8 mouse cellular contexts compared by ENCODE assay signal in genomic region chr7:73595860-73596259, GRCm38 (mm10). TPM values are rescaled to one million over a fixed set of nuclear protein-coding genes. Genes with fewer than 3 reads are reported as not detected.
DNase-seq lines count a peak whose midpoint lies in the region; ATAC-seq and TF ChIP-seq lines count a peak whose summit lies in the region.

No protein-coding gene starts in this region.

- no peaks in the 10 kb centered on the region for H3K79me2 ChIP-seq in myocyte (ENCODE audit: control insufficient read depth, insufficient read depth)

- 45% methylated on average over 9 of the region's 9 CpGs for WGBS in forebrain, embryonic 13.5 days
- 25% methylated on average over 9 of the region's 9 CpGs for WGBS in hindbrain, postnatal 0 days

- DNase-seq in heart, adult 11 months, result peak; percentile 95
- DNase-seq in heart, postnatal 25 days (ENCODE audit: low spot score), result no peak
- peak; percentile 59 for DNase-seq in hindbrain, postnatal 0 days (ENCODE audit: low spot score)
- DNase-seq in adrenal gland, postnatal 36 days, result no peak
- no peak for DNase-seq in right cerebral cortex, postnatal 36 days (ENCODE audit: low spot score in 2 of 2)

- peak overlapping the region; percentile 100 for H3K27ac ChIP-seq in bone marrow macrophage, adult 2 months (ENCODE audit: insufficient read depth, low read depth, low read length)
- peak overlapping the region; percentile 96 for H3K27ac ChIP-seq in forebrain, embryonic 13.5 days
- peak overlapping the region; percentile 88 for H3K27ac ChIP-seq in hindbrain, postnatal 0 days

- 0 out of 2 replicates have a peak overlapping the region, but pooled peaks have one; percentile 55 for H3K9ac ChIP-seq in forebrain, embryonic 13.5 days
- 0 out of 2 replicates have a peak overlapping the region, but pooled peaks have one; percentile 31 for H3K9ac ChIP-seq in hindbrain, postnatal 0 days (replicated peaks; ENCODE audit: low read length)

- H3K9me3 ChIP-seq in forebrain, embryonic 13.5 days (replicated peaks), result no peaks in the 10 kb centered on the region
- no peaks in the 10 kb centered on the region for H3K9me3 ChIP-seq in hindbrain, postnatal 0 days (ENCODE audit: low read length)

- no peak for TF ChIP-seq POLR2A in bone marrow macrophage, adult 2 months (IDR thresholded peaks at IDR 0.05; ENCODE audit: borderline replicate concordance, low read depth, low read length)
- TF ChIP-seq POLR2A in myocyte (IDR thresholded peaks at IDR 0.05; ENCODE audit: insufficient read length, low read depth), result no peak

- no peaks in the 10 kb centered on the region for H3K36me3 ChIP-seq in forebrain, embryonic 13.5 days (ENCODE audit: poor library complexity, severe bottlenecking)
- H3K36me3 ChIP-seq in hindbrain, postnatal 0 days (ENCODE audit: insufficient read depth, low read length), result no peaks in the 10 kb centered on the region
- no peaks in the 10 kb centered on the region for H3K36me3 ChIP-seq in myocyte (ENCODE audit: control insufficient read depth, insufficient read depth)

- peaks cover 33% of the 10 kb centered on the region for H3K4me1 ChIP-seq in bone marrow macrophage, adult 2 months (ENCODE audit: control insufficient read depth, insufficient read depth, low read length)
- peaks cover 42% of the 10 kb centered on the region for H3K4me1 ChIP-seq in forebrain, embryonic 13.5 days
- H3K4me1 ChIP-seq in hindbrain, postnatal 0 days (ENCODE audit: insufficient read depth, low read length), result peaks cover 18% of the 10 kb centered on the region

- H3ac ChIP-seq in myocyte (ENCODE audit: control insufficient read depth, insufficient read length), result no peak overlapping the region

- ATAC-seq in forebrain, embryonic 13.5 days, result no peak
- no peak for ATAC-seq in hindbrain, postnatal 0 days

- peak overlapping the region; percentile 41 for H3K4me3 ChIP-seq in bone marrow macrophage, adult 2 months (ENCODE audit: insufficient read depth, low read length)
- H3K4me3 ChIP-seq in forebrain, embryonic 13.5 days, result no peak overlapping the region
- no peak overlapping the region for H3K4me3 ChIP-seq in hindbrain, postnatal 0 days (ENCODE audit: low read length)
- H3K4me3 ChIP-seq in myocyte, result no peak overlapping the region

- intact Hi-C loops in heart, postnatal 25 days (cut with DNase I), result loop anchor here (1.0 to 2.0 kb wide), 3 partner anchors 22 to 55 kb away; partner anchors contain the start of gene Chd2

- peak overlapping the region; percentile 61 for H3K4me2 ChIP-seq in forebrain, embryonic 13.5 days
- H3K4me2 ChIP-seq in hindbrain, postnatal 0 days (ENCODE audit: low read depth, low read length), result peak overlapping the region; percentile 71
- peak overlapping the region; percentile 100 for H3K4me2 ChIP-seq in myocyte (ENCODE audit: low read depth)

- no peaks in the 10 kb centered on the region for H3K27me3 ChIP-seq in forebrain, embryonic 13.5 days
- no peaks in the 10 kb centered on the region for H3K27me3 ChIP-seq in hindbrain, postnatal 0 days (ENCODE audit: insufficient read depth, low read length)
- no peaks in the 10 kb centered on the region for H3K27me3 ChIP-seq in myocyte (ENCODE audit: control insufficient read depth, insufficient read depth, insufficient read length)

- TF ChIP-seq CTCF in bone marrow macrophage, adult 2 months (IDR thresholded peaks at IDR 0.05; ENCODE audit: low read depth, low read length), result no peak
- TF ChIP-seq CTCF in hindbrain, postnatal 0 days (IDR thresholded peaks at IDR 0.05; ENCODE audit: low read depth), result no peak

TF ChIP-seq in myocyte, 11 proteins besides CTCF, POLR2A, EP300 and RAD21:
- TF ChIP-seq MAX (IDR thresholded peaks at IDR 0.05; ENCODE audit: low read depth) (no peak), MYOD1 (IDR thresholded peaks at IDR 0.05; ENCODE audit: control insufficient read depth in 1 of 3, insufficient read length in 2 of 3, low read depth in 2 of 3) (no peak), TCF12 (IDR thresholded peaks at IDR 0.05; ENCODE audit: insufficient read depth, poor library complexity, severe bottlenecking) (no peak), TCF3 (IDR thresholded peaks at IDR 0.05; ENCODE audit: insufficient read length, low read depth) (no peak), CEBPB (IDR thresholded peaks at IDR 0.05; ENCODE audit: insufficient read depth, poor library complexity, severe bottlenecking) (no peak), POLR2AphosphoS2 (IDR thresholded peaks at IDR 0.05; ENCODE audit: insufficient read length, low read depth) (no peak), SRF (IDR thresholded peaks at IDR 0.05; ENCODE audit: control insufficient read depth, insufficient read length, low read depth) (no peak), REST (IDR thresholded peaks at IDR 0.05; ENCODE audit: insufficient read depth, insufficient read length) (no peak), MYOG (IDR thresholded peaks at IDR 0.05; ENCODE audit: control insufficient read depth in 1 of 3, insufficient read depth in 1 of 3, insufficient read length in 2 of 3, low read depth in 2 of 3) (no peak), USF1 (IDR thresholded peaks at IDR 0.05; ENCODE audit: low read depth) (no peak), E2F4 (IDR thresholded peaks at IDR 0.05; ENCODE audit: insufficient read depth) (no peak)

RNA-seq across cellular contexts. Expression of gene Chd2, which starts 54.2 kb away (rescaled TPM):
- total RNA-seq in heart, postnatal 25 days (2021), result 10 to 100 TPM; 40.4 to 41.2 TPM
- polyA plus RNA-seq in bone marrow macrophage, adult 2 months (2012; ENCODE audit: insufficient read depth, insufficient read length, missing spikeins), result 44.4 and 47.9 TPM in 2 replicates
- 62.8 TPM in 2 replicates for polyA plus RNA-seq in forebrain, embryonic 13.5 days (2015; fragmentation: Nextera tagmentation; extraction: Ambion mirVana)
- total RNA-seq in hindbrain, postnatal 0 days (2014; rRNA removed), result 33.4 and 35.2 TPM in 2 replicates
- 36.1 and 40.7 TPM in 2 replicates for polyA plus RNA-seq in hindbrain, postnatal 0 days (2015; fragmentation: Nextera tagmentation; extraction: Ambion mirVana)
- 7.9 TPM for polyA plus RNA-seq in myocyte (2012; fragmentation: generic; extraction: Trizol)
- 10 to 100 TPM; 40.9 to 41.6 TPM for total RNA-seq in adrenal gland, postnatal 36 days (2021)

Comparison
In these comparisons a context has a peak if more than half of its experiments do, and no peak if none do; other contexts are left out.
1. DNase-seq: peak in heart, adult 11 months (single experiment) and hindbrain, postnatal 0 days (single experiment); none in heart, postnatal 25 days (single experiment), adrenal gland, postnatal 36 days (0 of 2) and right cerebral cortex, postnatal 36 days (0 of 2).
2. Peak in every context shown above with its lines, with median percentiles within 50 percentile points of each other: H3K27ac ChIP-seq and H3K4me2 ChIP-seq.